Mouse (Mus musculus) lung, postnatal 0 days (tissue): ENCODE results near the gene P4ha1.

Source experiments
- CTCF ChIP-seq: IDR thresholded peaks from 2 replicates; pipeline ENCODE4 v1.5.1; 2016; ENCODE audit warnings: antibody characterized with exemption, mild to moderate bottlenecking
- EP300 ChIP-seq: IDR thresholded peaks from 2 replicates; pipeline ENCODE4 v1.6.1; 2016; ENCODE audit warnings: antibody characterized with exemption, mild to moderate bottlenecking, control low read depth

DNA sequence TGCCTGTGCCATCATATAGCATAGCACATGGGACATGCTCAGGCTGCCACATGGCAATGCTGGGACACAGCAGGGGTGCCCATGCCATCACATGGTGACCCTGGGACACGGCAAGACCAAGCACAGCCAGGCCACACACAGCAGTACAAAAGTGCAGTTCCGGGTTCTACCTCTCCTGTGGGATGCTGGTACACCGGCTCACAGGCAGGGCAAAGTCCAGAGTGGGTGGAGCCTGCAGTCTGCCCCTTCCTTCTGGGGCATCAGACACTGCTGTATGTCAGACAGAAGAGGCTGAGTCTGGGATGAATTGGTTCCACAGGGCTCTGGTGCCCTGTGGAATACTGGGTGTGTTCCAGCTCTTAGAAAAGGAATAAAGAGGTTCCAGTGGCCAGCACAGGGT is 31.6 kb upstream of the P4ha1 start:
- no peak for TF ChIP-seq CTCF
- no peak for TF ChIP-seq EP300
